Mouse (Mus musculus) embryonic facial prominence, embryonic 11.5 days (tissue): Measurements from ENCODE around the gene P2ry1. TPM values are rescaled to one million over a fixed set of nuclear protein-coding genes. Genes with fewer than 3 reads are reported as not detected.

Source experiments
- ATAC-seq: fragments of 200-750 bp; cut with Nextera tagmentation; replicated peaks from 2 replicates; pipeline ENCODE4 v1.8.0; 2017; ENCODE audit warnings: low read depth; ENCODE audit not compliant: insufficient number of reproducible peaks, low FRiP score, low TSS enrichment
- DNase-seq: peaks from one replicate; pipeline ENCODE4 v3.0.0-alpha.2; 2015; ENCODE audit warnings: low spot score
- H3K27ac ChIP-seq: fragments of 300-500 bp; sonication (generic); replicated peaks from 2 replicates; pipeline ENCODE4 v1.5.1; 2014; ENCODE audit warnings: mild to moderate bottlenecking, low read depth, low read length, control low read depth
- H3K27me3 ChIP-seq: fragments of 300-500 bp; sonication (generic); 2 replicates; pipeline ENCODE4 v1.6.1; 2014; ENCODE audit warnings: mild to moderate bottlenecking, low read length, moderate library complexity, mixed read lengths; ENCODE audit not compliant: control insufficient read depth, insufficient read depth
- H3K36me3 ChIP-seq: fragments of 300-500 bp; sonication (generic); replicated peaks from 2 replicates; pipeline ENCODE4 v1.6.1; 2014; ENCODE audit warnings: low read depth, mild to moderate bottlenecking, low read length, moderate library complexity, mixed read lengths; ENCODE audit not compliant: control insufficient read depth, insufficient read depth
- H3K4me1 ChIP-seq: fragments of 300-500 bp; sonication (generic); 2 replicates; pipeline ENCODE4 v1.6.1; 2014; ENCODE audit warnings: low read length, mixed read lengths; ENCODE audit not compliant: control insufficient read depth, insufficient read depth
- H3K4me2 ChIP-seq: fragments of 300-500 bp; sonication (generic); 2 replicates; pipeline ENCODE4 v1.6.1; 2014; ENCODE audit warnings: low read depth, mild to moderate bottlenecking, control low read depth, low read length, moderate library complexity
- H3K4me3 ChIP-seq: fragments of 300-500 bp; sonication (generic); 2 replicates; pipeline ENCODE4 v1.5.1; 2014; ENCODE audit warnings: low read depth, low read length, control low read depth
- H3K9ac ChIP-seq: fragments of 300-500 bp; sonication (generic); replicated peaks from 2 replicates; pipeline ENCODE4 v1.6.1; 2014; ENCODE audit warnings: mild to moderate bottlenecking, control low read depth, low read length
- H3K9me3 ChIP-seq: fragments of 300-500 bp; sonication (generic); replicated peaks from 2 replicates; pipeline ENCODE4 v1.6.1; 2016; ENCODE audit warnings: mild to moderate bottlenecking, low read length, inconsistent platforms, mixed read lengths; ENCODE audit not compliant: control insufficient read depth
- WGBS: fragments of 180-500 bp; shearing (Covaris S2); extraction: QIAGEN DNeasy Blood & Tissue Kit; methylation state at CpG from one replicate; pipeline ENCODE4 v1.1.7; 2014; 5-methylcytosine and 5-hydroxymethylcytosine counted together
- polyA plus RNA-seq: library from polyadenylated mRNA; unstranded; fragments of >200 nt; fragmentation: Nextera tagmentation; extraction: Ambion mirVana; gene quantifications from 2 replicates; pipeline ENCODE4 v1.2.1, GENCODE M21; 2014

Gene P2ry1
- polyA plus RNA-seq, 1 experiment from 2014 or later: 4.6 TPM

GRCm38 (mm10) chr3:61035633-61036032, 33.0 kb downstream of the P2ry1 start:
- no peak for DNase-seq
- no peaks in the 10 kb centered on the region for H3K9me3 ChIP-seq
- H3K4me3 ChIP-seq: no peak overlapping the region
- H3K4me1 ChIP-seq: no peaks in the 10 kb centered on the region
- H3K4me2 ChIP-seq: no peak overlapping the region
- H3K36me3 ChIP-seq: no peaks in the 10 kb centered on the region
- ATAC-seq: no peak
- 84% methylated on average over 5 of the region's 5 CpGs for WGBS
- no peak overlapping the region for H3K9ac ChIP-seq
- no peak overlapping the region for H3K27ac ChIP-seq
- H3K27me3 ChIP-seq: no peaks in the 10 kb centered on the region

GRCm38 (mm10) chr3:61039916-61040315, 37.3 kb downstream of the P2ry1 start:
- Histone ChIP-seq H3K27me3 (no peaks in the 10 kb centered on the region), H3K9ac (no peak overlapping the region), H3K9me3 (no peaks in the 10 kb centered on the region), H3K36me3 (no peaks in the 10 kb centered on the region), H3K4me2 (no peak overlapping the region), H3K4me1 (no peaks in the 10 kb centered on the region), H3K4me3 (no peak overlapping the region), H3K27ac (no peak overlapping the region)
- ATAC-seq (no peak), DNase-seq (no peak)
- 76% methylated on average over 5 of the region's 5 CpGs for WGBS

- H3K9me3 ChIP-seq: no peaks in the 10 kb centered on the region
- H3K9ac ChIP-seq: no peak overlapping the region
- H3K27ac ChIP-seq: no peak overlapping the region
- 93% methylated on average over 3 of the region's 3 CpGs for WGBS
- H3K27me3 ChIP-seq: no peaks in the 10 kb centered on the region
- no peak overlapping the region for H3K4me3 ChIP-seq
- ATAC-seq: no peak
- H3K4me1 ChIP-seq: no peaks in the 10 kb centered on the region
- H3K36me3 ChIP-seq: no peaks in the 10 kb centered on the region
- no peak for DNase-seq
- no peak overlapping the region for H3K4me2 ChIP-seq
Measured at GRCm38 (mm10) chr3:61049976-61050672, 47.5 kb downstream of the P2ry1 start.
